Mouse (Mus musculus) thymus, postnatal 14 days (tissue): ENCODE measurements around the gene Muc3a.

Experiments used
- DNase-seq: peaks from one replicate; pipeline ENCODE4 v3.0.0; 2021

Gene Muc3a

DNA sequence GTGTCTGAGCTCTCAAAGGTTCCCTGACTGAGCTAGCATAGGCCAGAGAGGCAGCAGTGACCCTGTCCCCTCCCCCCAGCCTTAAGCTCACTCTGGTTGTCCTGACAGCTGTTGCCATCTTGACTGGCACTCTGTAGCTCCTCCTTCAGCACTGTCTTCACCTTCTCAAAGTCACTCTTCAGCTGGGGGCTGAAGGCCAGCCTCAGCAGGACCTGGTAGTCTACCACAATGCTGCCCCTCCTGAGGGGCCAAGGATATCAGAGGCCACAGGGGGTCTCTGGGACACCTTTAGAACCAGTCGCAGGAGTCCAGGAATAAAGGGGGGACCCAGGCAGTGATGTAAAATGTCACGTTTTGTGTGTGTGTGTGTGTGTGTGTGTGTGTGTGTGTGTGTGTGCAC, at the start of gene Muc3a:
Gene Muc3a (minus strand): TSS at position 101 of the 400 bp plus-strand sequence.
- no peak for DNase-seq

DNA sequence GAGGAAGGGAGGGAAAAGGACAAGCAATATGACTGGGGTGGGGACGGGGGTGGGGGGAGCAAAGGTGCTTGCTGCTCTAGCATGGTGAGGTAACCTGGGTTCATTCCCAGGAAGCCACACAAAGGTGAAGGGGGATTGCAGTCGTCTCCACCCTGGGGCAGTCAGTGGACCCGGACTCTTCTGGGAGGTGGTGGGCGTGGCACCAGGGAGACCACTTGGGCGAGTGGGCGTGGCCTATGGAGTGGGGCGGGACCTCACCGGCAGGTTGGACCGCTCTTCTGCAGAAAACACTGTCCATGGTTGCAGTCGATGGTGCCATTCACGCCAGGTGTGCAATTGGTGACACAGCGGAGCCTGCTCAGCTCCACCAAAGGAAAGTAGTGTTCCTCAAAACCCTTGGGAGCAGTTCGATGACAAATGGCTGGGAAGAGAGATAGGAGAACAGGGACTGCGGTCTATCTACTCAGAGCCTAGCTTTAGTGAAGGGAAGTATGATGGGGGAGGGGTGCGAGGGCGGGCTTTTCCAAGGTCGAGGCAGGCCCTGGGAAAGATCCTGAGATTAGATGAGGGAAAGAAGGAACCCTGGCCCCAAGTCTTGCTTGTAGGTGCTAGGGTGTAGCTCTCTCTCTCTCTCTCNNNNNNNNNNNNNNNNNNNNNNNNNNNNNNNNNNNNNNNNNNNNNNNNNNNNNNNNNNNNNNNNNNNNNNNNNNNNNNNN, 917 bp downstream of the Muc3a start:
- peak; percentile 18 for DNase-seq

DNA sequence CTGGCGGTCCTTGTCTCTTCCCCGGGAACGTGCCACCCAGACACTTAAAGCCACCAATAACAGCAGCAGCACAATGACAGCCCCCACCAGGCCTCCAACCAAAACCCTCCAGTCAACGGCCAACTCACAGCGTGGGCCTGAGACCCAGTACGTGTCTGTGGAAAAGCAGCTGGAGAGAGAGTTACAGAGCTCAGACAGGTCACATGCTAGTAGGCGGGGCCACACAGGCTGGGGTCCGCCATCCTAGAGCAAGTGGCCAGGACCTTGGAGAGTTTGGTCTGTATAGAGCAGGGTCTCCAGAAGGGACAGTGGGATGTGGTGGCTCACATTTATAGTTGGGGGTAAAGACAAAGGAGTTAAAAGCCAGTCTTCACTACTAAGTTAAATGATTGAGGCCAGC, 1.5 kb downstream of the Muc3a start:
- no peak for DNase-seq

DNA sequence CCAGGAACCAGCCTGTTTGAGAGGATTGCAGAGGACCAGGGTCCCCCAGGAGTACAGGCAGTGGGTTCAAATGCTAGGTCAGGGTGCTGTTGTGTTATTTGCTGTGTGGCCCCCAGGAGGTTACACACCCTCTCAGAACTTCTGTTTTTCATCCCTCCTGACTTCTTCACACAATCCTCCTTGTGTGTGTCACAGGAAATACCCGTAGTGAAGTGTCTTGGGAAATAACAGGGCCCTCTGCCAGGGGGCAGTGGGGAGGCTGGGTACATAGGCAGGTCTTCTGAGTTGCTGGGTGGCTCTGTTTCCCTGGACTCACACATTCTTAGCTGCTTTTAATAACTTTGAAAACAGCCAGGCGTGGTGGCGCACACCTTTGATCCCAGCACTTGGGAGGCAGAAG, 6.9 kb downstream of the Muc3a start:
- DNase-seq = peak; percentile 22

DNA sequence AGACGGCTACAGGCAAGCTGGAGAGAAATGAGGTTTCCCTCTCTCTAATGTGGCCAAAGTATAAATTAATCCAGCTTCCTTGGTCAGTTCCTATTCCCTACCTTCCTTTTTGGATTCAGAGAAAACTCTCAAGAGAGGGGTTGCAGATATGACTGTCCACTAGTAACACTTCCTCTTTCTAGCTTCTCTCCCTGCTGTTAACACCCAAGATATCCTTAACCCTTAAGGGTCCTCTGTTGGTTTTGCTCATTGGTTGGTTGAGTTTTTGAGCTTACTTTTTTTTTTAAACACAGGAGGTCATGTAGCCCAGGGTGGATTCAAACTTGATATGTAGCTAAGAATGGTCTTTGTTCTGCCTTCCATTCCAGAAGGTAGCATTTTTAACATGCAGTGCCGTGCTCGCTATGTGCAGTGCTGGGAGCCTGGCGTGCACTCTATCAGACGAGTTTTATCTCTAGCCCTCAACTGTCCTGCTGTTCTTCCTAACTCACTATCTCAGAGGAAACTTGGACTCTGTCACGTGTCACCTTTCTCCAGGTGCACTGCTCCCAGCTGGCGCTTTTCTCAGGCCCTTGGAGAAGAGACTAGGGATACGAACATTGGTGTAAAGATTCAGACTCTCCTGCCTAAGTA, 17.6 kb downstream of the Muc3a start:
- no peak for DNase-seq

DNA sequence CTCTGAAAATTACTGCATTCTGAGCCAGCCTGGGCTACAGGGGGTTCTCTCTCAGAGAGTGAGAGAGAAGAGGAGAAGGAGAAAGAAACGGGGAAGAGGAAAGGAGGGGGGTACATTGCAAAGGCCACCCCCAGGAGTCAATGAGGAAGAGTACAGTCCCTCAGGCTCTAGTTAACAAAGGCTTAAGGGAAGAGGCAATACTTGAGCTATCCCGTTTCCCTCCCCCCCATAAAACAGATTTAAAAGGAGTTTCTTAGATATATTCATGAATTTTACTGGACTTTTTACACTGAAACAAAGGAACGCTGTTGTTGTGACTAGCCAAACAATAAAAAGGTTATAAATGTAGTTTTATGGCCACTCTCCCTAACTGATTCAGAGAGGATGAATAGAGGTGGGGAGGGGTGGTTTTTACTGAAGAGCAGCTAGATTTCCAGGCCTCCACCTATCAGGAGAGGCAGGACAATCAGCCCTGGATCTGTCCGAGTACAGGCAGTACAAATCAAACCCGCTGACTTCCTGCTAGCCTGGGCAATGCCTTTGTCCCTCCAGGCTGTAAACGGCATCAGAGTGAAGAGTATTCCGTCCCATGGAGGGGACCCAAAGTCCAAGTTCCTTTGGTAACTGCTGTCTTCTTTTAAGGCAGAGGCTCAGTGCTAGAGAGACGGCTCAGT, 18.8 kb downstream of the Muc3a start:
- no peak for DNase-seq

DNA sequence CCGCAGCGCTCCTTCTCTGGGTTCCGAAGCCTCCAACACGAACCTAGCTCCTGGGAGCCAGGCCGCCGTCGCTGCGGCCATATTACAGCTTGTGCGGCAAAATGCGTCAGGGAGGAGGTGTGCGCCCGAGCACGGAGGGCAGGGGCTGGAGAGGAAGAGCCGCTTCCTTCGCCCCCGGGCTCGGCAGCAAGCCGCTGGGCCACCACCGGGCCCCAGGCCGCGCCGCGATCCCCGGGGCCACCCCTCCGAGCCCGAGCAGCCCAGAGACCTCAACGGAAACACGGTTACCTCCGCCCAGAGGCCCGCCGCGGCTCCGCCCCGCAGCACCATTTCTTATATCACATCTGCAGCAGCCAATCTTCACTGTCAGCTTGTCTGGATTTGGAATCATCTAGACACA, 22.9 kb downstream of the Muc3a start:
- peak; percentile 75 for DNase-seq

DNA sequence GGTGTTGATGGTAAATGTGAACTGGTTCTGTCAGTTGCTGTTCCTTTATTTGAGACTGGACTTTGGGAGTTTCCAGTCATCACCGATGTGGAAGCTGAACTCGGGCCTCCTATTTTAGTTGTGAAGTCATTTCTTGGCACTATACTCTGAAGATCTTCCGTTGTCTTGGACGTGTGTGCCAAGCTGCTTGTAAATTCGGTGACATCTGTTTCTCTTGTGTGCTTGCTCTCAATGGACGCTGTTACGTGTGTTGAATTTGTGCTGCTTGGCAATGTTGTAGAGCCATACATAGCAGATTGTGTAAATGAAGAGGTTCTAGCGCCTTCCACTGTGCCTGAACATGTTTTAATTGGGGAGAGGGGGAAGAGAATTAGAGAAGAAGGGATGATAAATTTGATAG, 26.8 kb downstream of the Muc3a start:
- no peak for DNase-seq

DNA sequence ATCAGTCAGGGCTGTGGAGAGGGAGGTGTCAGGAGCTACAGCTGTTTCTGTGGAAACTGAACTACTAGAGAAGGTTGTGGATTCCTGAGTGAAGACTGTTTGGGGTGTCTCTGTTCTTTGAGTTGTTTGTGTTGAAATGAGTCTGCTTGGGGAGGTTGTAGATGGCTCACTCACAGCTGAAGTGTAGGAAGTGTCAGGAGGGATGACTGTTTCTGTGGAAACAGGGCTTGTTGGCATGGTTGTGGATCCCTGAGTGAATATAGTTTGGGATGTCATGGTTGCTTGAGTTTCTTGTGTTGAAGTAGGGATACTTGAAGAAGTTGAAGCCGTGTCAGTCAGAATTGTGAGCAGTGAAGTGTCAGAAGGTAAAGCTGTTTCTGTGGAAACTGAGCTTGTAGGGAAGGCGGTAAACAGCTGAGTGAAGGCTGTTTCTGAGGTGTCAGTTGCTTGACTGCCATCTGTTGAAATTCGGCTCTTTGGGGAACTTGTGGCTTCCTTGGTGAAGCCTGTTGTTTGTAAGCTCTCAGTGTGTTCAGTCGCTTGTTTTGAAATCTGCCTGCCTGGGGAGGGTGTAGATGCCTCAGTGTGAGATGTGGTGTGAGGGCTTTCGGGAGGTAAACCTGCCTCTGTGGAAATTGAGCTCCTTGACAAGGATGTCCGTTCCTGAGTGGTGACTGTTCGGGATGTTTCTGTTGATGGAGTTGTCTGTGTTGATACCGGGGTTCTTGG, 32.4 kb downstream of the Muc3a start:
- peak; percentile 45 for DNase-seq

DNA sequence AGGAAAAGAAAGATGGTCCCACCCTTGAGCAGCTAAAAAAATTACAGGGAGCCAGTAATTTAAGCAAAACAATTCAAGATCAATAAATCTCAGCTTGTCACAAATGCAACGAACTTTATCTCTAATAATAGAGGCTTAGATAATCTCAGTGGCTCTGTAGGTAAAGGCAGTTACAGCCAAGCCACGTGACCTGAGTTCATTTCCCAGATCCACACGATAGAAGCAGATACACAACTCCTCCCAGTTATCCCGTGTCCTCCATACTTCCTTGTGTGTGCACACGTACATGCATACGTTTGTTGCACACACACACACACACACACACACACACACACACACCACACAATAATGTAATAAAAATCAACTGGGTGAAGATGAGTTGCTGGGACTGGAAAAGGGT, 38.2 kb downstream of the Muc3a start:
- no peak for DNase-seq

DNA sequence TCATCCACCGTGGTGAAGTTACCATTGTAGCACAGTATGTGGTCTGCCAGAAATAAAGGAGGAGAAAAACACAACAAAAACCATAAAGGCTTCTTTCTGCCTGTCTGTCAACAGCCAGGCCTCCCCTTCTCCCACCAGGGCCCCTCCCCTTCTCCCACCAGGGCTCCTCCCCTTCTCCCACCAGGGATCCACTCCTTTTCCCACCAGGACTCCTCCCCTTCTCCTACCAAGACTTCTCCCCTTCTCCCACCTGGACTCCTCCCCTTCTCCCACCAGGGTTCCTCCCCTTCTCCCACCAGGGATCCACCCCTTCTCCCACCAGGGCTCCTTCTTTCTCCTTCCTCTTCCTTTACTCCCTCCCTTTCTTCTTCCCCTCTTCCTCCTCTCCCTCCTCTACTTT, 39.6 kb downstream of the Muc3a start:
- no peak for DNase-seq

DNA sequence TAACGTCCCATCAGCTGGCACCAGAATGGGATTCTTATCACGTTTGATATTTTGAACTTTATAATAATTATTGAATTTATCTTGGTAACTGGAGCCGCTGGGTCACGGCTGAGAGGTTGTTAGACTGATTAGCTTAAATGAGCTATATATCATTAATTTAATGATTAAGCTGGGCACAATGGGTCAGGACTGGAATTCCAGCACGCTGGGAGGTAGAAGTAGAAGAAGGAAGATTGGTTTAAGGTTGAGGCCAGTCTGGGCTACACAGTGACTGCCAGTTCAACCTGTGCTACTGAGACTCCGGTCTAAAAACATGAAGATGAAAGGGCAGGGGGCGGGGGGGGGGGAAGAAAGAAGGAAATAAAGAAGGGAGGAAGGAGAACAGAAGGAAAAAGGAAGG, 40.7 kb downstream of the Muc3a start:
- DNase-seq = no peak

DNA sequence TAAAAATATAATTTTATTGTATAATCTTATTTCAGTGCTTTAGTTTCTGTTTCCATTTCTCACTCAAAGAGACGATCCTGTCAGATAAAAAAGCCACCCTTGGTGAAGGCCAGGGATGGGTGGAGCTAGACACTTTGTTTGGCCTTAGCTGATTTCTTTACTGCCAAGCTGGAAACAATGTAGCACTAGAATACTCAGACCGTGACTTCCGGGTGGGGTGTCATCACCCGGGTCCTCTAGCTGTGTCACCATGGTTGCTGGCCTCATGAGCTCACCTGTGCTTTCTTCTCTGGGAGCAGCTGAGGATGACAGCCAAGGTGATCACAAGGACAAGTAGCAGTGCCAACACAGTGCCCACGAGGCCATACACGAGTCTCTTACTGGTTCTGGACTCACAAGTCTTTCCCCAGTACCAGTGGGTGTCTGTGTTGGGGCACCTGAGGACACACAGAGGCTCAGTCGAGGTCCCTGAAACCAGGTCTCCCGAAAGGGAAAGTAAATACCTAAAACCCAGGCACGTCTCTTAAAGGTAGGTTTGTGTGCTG, 41.3 kb downstream of the Muc3a start:
- DNase-seq = no peak

DNA sequence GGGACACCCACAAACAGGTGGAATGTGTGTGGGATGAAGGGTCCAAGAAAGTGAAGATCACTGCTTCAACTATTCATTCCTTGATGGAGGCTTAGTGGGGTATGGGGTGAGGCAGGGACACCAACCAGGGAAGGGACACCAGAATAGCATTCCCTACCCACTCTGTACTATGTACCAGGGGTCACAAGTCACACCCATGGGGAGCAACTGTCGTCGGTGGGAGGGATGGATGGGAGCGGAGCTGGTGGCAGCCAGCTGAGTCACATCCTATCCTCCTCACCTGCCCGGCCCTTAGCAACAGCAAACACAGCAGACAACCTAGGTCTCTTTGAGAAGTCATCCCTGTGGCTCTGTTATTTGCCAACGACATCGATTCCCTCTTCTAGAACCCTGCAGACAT, 44.6 kb downstream of the Muc3a start:
- DNase-seq = no peak

DNA sequence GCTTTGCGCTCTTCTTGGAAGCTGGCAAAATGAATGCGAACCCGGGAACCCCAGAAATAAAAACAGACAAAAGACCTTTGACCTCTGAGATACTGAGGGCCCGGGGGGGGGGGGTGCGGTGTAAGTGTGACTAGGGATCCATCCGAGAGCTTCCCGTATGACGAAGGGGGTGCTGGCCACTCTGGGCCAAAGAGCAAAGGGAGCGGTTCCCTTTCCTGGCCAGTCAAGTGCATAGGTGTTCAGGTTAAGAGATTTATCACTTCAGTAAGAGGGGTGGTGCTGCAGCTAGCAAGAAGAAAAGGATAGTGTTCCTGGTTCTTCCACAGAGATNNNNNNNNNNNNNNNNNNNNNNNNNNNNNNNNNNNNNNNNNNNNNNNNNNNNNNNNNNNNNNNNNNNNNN, 46.2 kb downstream of the Muc3a start:
- DNase-seq = no peak

DNA sequence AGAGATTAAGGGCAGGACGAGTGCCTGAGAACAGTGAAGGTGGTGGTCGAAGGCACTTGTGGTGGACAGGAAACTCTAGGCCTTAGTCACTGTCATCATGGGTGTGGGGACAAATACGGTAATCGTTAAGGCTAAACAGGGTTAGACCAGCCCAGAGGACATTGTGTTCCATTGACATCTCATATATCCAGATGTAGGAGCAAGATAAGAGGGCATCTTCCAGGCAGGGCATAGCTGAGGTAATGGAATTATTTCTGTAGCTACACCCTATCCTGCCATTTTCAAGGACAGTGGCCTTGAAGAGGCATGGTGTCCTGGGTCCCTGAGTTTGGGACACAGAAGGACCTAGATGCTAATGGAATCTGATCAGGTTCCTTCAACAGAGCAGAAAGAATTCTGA, 50.3 kb downstream of the Muc3a start:
- no peak for DNase-seq

DNA sequence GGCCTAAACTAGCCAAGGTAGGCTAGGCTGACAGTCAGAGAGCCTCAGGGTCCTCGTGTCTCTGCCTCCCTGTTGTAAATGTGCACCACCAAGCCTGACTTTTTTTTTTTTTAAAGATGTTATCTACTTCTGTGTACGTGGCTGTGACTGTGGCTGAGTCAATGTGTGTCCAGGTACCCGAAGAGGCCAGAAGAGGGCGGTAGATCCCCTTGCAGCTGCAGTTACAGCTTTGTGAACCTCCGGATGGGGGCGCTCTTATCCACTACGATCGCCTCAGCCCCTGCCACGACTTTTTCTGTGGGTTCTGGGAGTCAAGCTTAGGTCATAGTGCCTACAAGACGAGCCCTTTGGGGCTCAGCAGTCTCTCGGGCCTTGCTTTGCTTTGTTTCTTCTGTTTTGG, 52.7 kb downstream of the Muc3a start:
- peak; percentile 91 for DNase-seq
